Mouse (Mus musculus): ENCODE results near the gene Nit1. TPM values are rescaled to one million over a fixed set of nuclear protein-coding genes. Genes with fewer than 3 reads are reported as not detected.

Nit1 gene
- polyA plus RNA-seq, 1 experiment from 2014 or later: 29.1 TPM

DNA sequence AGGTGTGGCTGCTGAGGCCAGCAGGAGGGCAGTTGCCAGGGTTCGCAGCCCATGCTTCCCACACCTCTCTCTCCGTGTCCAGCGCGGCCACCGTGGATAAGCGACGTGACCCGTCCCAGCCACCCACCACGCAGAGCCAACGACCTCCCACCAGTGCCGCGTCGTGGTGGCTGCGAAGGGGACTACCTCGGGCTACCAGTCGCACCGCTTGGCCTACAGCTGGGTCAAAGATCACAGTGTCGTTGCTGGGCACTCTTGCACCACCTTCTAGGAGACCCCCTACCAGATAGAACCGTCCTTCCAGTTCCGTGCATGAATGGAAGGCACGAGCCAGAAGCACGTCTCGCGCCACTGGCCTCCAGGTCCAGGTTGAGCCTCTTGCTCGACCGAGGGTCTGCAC is 14.8 kb upstream of the Nit1 start:
- H3K27me3 ChIP-seq (replicated peaks; ENCODE audit: control insufficient read depth, insufficient read depth, low read length): no peaks in the 10 kb centered on the region
- H3K4me1 ChIP-seq (replicated peaks; ENCODE audit: control insufficient read depth, insufficient read depth, low read length): peaks cover 11% of the 10 kb centered on the region
- H3K9ac ChIP-seq (ENCODE audit: low read depth, low read length): peak overlapping the region; percentile 59
- H3K4me2 ChIP-seq: peak overlapping the region; percentile 91
- H3K27ac ChIP-seq (ENCODE audit: low read depth, low read length): no peak overlapping the region
- H3K4me3 ChIP-seq (ENCODE audit: low read depth, low read length): peak overlapping the region; percentile 54
- ATAC-seq (replicated peaks; ENCODE audit: low FRiP score) (no peak), DNase-seq (ENCODE audit: low spot score) (no peak)
- no peaks in the 10 kb centered on the region for H3K9me3 ChIP-seq (ENCODE audit: control insufficient read depth, low read length)
- WGBS: 19% methylated on average over 26 of the region's 26 CpGs
- H3K36me3 ChIP-seq (ENCODE audit: control insufficient read depth, insufficient read depth, low read length): peaks cover 13% of the 10 kb centered on the region; the same call in 1 of the 2 replicates

DNA sequence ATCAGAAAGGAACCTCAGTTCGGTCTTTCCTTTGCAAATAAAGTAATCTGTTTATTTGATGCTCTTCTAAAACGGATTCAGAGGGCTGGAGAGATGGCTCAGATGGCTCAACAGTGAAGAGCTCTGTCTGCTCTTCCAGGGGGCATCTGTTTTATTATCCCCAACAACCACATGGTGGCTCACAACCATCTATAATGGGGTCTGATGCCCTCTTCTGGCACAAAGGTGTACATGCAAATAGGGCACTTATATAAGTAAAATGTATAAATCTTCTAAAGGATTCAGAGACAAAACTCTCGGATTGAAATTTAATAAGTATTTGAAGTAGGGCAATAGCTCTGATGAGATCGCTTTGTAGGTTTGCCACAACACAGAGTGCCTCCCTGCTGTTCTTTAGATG is 13.0 kb upstream of the Nit1 start:
- Histone ChIP-seq H3K9me3 (ENCODE audit: control insufficient read depth, low read length) (no peaks in the 10 kb centered on the region), H3K27ac (ENCODE audit: low read depth, low read length) (no peak overlapping the region), H3K27me3 (replicated peaks; ENCODE audit: control insufficient read depth, insufficient read depth, low read length) (no peaks in the 10 kb centered on the region), H3K4me1 (replicated peaks; ENCODE audit: control insufficient read depth, insufficient read depth, low read length) (peaks cover 11% of the 10 kb centered on the region), H3K4me2 (no peak overlapping the region), H3K4me3 (ENCODE audit: low read depth, low read length) (no peak overlapping the region), H3K36me3 (ENCODE audit: control insufficient read depth, insufficient read depth, low read length) (peaks cover 13% of the 10 kb centered on the region; the same call in 1 of the 2 replicates), H3K9ac (ENCODE audit: low read depth, low read length) (no peak overlapping the region)
- ATAC-seq (replicated peaks; ENCODE audit: low FRiP score): no peak
- no peak for DNase-seq (ENCODE audit: low spot score)
- WGBS: 68% methylated on average over 4 of the region's 4 CpGs

DNA sequence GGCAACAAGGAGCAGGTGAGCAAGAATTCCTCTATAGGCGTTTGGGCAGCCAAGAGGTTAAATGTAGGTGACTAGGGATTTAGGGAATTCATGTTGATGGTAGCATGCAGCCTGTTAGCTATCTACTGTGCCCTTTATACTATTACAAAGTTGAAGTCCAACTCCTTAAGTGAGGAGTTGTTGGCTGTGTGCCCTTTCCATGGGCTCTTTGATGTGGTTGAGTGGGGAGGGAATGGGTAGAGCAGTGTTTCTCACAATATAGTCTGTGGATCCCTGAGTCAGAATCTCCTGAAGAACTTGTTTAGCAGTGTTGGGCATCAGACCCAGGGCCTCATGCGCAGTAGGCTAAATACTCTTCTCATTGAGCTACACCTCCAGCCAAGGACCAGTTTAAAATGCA is 11.4 kb upstream of the Nit1 start:
- Histone ChIP-seq H3K4me2 (no peak overlapping the region), H3K9ac (ENCODE audit: low read depth, low read length) (no peak overlapping the region), H3K9me3 (ENCODE audit: control insufficient read depth, low read length) (no peaks in the 10 kb centered on the region), H3K27ac (ENCODE audit: low read depth, low read length) (no peak overlapping the region), H3K36me3 (ENCODE audit: control insufficient read depth, insufficient read depth, low read length) (peaks cover 13% of the 10 kb centered on the region; the same call in 1 of the 2 replicates), H3K4me3 (ENCODE audit: low read depth, low read length) (no peak overlapping the region), H3K4me1 (replicated peaks; ENCODE audit: control insufficient read depth, insufficient read depth, low read length) (peaks cover 11% of the 10 kb centered on the region), H3K27me3 (replicated peaks; ENCODE audit: control insufficient read depth, insufficient read depth, low read length) (no peaks in the 10 kb centered on the region)
- WGBS: 86% methylated on average over 2 of the region's 2 CpGs
- no peak for DNase-seq (ENCODE audit: low spot score)
- ATAC-seq (replicated peaks; ENCODE audit: low FRiP score): no peak

DNA sequence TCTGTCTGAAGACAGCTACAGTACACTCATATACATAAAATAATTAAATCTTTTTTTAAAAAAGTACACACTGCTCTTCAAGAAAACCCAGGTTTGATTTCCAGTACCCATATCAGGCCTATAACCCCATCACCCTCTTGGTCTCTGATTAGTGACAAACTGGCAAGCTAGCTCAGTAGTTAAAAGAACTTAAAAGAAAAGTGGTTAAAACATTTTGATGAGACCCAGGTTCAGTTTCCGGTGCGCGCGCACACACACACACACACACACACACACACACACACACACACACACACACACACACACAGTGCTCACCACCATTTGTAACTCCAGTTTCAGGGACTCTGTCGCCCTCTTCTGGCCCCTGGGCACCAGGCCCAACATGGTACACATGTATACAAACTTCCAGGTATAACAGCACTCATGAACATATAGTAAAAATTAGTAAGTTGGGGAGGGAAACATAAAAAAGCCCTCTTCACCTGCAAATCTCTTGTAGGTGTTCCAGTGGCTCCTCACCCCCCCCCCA is 10.4 kb upstream of the Nit1 start:
- no peaks in the 10 kb centered on the region for H3K27me3 ChIP-seq (replicated peaks; ENCODE audit: control insufficient read depth, insufficient read depth, low read length)
- H3K36me3 ChIP-seq (ENCODE audit: control insufficient read depth, insufficient read depth, low read length): peaks cover 13% of the 10 kb centered on the region; the same call in 1 of the 2 replicates
- 76% methylated on average over 5 of the region's 5 CpGs for WGBS
- no peak overlapping the region for H3K9ac ChIP-seq (ENCODE audit: low read depth, low read length)
- H3K4me3 ChIP-seq (ENCODE audit: low read depth, low read length): no peak overlapping the region
- peaks cover 6% of the 10 kb centered on the region for H3K4me1 ChIP-seq (replicated peaks; ENCODE audit: control insufficient read depth, insufficient read depth, low read length)
- no peak overlapping the region for H3K27ac ChIP-seq (ENCODE audit: low read depth, low read length)
- no peak overlapping the region for H3K4me2 ChIP-seq
- no peaks in the 10 kb centered on the region for H3K9me3 ChIP-seq (ENCODE audit: control insufficient read depth, low read length)
- DNase-seq (ENCODE audit: low spot score) (no peak), ATAC-seq (replicated peaks; ENCODE audit: low FRiP score) (no peak)

DNA sequence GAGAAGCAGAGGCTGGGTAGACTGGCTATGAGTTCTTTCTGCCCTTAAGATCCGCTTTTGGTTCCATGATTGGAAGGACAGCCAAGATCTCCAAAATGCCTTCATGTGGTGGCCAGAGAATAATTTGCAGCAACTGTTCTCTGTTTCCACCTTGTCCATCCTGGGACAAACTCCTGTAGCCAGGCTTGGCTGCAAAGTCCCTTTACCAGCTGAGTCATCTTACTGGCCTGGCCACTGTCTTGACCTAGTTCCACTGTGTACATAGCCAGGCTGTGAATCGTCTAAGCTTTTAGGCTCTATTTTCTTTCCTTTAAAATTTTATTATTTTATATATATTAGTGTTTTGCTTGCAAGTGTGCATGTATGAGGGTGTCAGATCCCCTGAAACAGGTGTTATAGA is 3.8 kb upstream of the Nit1 start:
- Histone ChIP-seq H3K9me3 (ENCODE audit: control insufficient read depth, low read length) (no peaks in the 10 kb centered on the region), H3K4me1 (replicated peaks; ENCODE audit: control insufficient read depth, insufficient read depth, low read length) (peaks cover 8% of the 10 kb centered on the region), H3K4me3 (ENCODE audit: low read depth, low read length) (no peak overlapping the region), H3K36me3 (ENCODE audit: control insufficient read depth, insufficient read depth, low read length) (no peaks in the 10 kb centered on the region), H3K27me3 (replicated peaks; ENCODE audit: control insufficient read depth, insufficient read depth, low read length) (no peaks in the 10 kb centered on the region), H3K9ac (ENCODE audit: low read depth, low read length) (no peak overlapping the region), H3K27ac (ENCODE audit: low read depth, low read length) (no peak overlapping the region), H3K4me2 (no peak overlapping the region)
- ATAC-seq (replicated peaks; ENCODE audit: low FRiP score) (no peak), DNase-seq (ENCODE audit: low spot score) (no peak)
- WGBS: 83% methylated on average over 2 of the region's 2 CpGs

DNA sequence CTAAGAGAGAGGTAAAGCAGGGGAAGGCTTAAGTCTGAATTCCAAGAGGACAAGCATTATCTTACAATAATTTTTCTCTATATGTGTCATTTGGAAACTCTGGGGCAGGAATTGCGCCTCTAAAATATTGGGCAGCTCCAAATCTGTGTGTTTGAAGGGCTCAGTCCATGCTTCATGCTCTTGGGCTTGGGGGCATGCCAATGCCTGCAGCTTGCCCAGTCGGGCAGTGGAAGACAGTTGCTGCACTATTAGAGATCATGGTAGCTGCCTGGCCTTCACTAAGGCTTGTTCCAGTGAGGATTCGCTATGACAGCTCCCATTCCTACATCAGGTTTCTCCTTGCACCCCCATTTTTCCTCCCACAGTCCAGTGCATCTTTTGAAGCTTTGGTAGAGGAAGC is 3.2 kb upstream of the Nit1 start:
- 90% methylated on average over 3 of the region's 3 CpGs for WGBS

DNA sequence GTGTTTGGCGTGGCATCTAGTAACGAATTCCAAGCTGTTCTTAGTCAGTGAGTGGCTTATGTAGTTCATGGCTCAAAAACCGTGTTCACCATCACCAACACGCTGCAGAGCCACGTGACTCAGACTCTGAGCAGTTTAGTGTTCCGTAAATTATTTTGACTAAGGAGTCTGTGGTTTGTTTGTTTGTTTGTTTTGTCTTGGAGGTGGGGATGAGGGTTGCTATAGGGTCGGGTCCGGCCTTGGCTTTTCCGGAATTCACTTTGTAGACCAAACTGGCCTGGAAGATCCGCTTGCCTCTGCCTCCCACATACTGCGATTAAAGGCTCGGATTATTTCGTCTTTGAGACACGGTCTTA is 627 bp upstream of the Nit1 start:
- H3K9ac ChIP-seq (ENCODE audit: low read depth, low read length): peak overlapping the region; percentile 91
- peak; percentile 38 for DNase-seq (ENCODE audit: low spot score)
- WGBS: under 1% methylated on average over 14 of the region's 14 CpGs

More for the DNA sequence above, 3.2 kb upstream of the Nit1 start:
- H3K4me3 ChIP-seq (ENCODE audit: low read depth, low read length): no peak overlapping the region
- no peaks in the 10 kb centered on the region for H3K9me3 ChIP-seq (ENCODE audit: control insufficient read depth, low read length)
- H3K9ac ChIP-seq (ENCODE audit: low read depth, low read length): no peak overlapping the region
- peaks cover 8% of the 10 kb centered on the region for H3K4me1 ChIP-seq (replicated peaks; ENCODE audit: control insufficient read depth, insufficient read depth, low read length)
- DNase-seq (ENCODE audit: low spot score) (no peak), ATAC-seq (replicated peaks; ENCODE audit: low FRiP score) (no peak)
- H3K4me2 ChIP-seq: no peak overlapping the region
- no peaks in the 10 kb centered on the region for H3K36me3 ChIP-seq (ENCODE audit: control insufficient read depth, insufficient read depth, low read length)
- no peak overlapping the region for H3K27ac ChIP-seq (ENCODE audit: low read depth, low read length)
- no peaks in the 10 kb centered on the region for H3K27me3 ChIP-seq (replicated peaks; ENCODE audit: control insufficient read depth, insufficient read depth, low read length)

DNA sequence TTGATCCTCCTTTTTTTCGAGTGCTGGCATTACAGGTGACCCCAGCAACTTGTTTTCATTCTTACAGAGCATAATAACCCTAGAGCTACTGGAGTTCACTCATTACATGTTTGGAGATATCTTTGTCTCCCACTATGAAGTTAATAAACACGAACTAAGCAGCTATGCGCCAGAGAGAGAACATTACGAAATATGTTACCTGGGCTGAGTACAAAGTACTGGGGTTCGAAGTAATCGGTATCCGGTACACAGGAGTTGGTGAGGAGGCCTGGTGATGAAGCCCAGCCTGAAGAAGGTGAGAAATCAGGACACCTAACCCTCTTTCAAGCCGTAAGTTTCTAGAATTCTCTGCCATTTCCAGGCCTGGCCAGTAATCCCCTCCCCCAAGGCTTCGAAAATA is 731 bp downstream of the Nit1 start:
- Histone ChIP-seq H3K4me2 (peak overlapping the region; percentile 81), H3K27ac (ENCODE audit: low read depth, low read length) (no peak overlapping the region), H3K36me3 (ENCODE audit: control insufficient read depth, insufficient read depth, low read length) (peaks cover 21% of the 10 kb centered on the region), H3K9ac (ENCODE audit: low read depth, low read length) (peak overlapping the region; percentile 91), H3K4me3 (ENCODE audit: low read depth, low read length) (peak overlapping the region; percentile 95), H3K4me1 (replicated peaks; ENCODE audit: control insufficient read depth, insufficient read depth, low read length) (peaks cover 8% of the 10 kb centered on the region), H3K27me3 (replicated peaks; ENCODE audit: control insufficient read depth, insufficient read depth, low read length) (no peaks in the 10 kb centered on the region), H3K9me3 (ENCODE audit: control insufficient read depth, low read length) (no peaks in the 10 kb centered on the region)
- ATAC-seq (replicated peaks; ENCODE audit: low FRiP score) (0 out of 2 replicates have a peak, but pooled peaks have one; percentile 1), DNase-seq (ENCODE audit: low spot score) (no peak)
- 72% methylated on average over 9 of the region's 9 CpGs for WGBS

More for the DNA sequence above, 627 bp upstream of the Nit1 start:
- peak; percentile 40 for ATAC-seq (replicated peaks; ENCODE audit: low FRiP score)
- Histone ChIP-seq H3K27ac (ENCODE audit: low read depth, low read length) (no peak overlapping the region), H3K4me3 (ENCODE audit: low read depth, low read length) (peak overlapping the region; percentile 95), H3K4me1 (replicated peaks; ENCODE audit: control insufficient read depth, insufficient read depth, low read length) (peaks cover 8% of the 10 kb centered on the region), H3K9me3 (ENCODE audit: control insufficient read depth, low read length) (no peaks in the 10 kb centered on the region), H3K4me2 (peak overlapping the region; percentile 81), H3K36me3 (ENCODE audit: control insufficient read depth, insufficient read depth, low read length) (peaks cover 15% of the 10 kb centered on the region), H3K27me3 (replicated peaks; ENCODE audit: control insufficient read depth, insufficient read depth, low read length) (no peaks in the 10 kb centered on the region)

DNA sequence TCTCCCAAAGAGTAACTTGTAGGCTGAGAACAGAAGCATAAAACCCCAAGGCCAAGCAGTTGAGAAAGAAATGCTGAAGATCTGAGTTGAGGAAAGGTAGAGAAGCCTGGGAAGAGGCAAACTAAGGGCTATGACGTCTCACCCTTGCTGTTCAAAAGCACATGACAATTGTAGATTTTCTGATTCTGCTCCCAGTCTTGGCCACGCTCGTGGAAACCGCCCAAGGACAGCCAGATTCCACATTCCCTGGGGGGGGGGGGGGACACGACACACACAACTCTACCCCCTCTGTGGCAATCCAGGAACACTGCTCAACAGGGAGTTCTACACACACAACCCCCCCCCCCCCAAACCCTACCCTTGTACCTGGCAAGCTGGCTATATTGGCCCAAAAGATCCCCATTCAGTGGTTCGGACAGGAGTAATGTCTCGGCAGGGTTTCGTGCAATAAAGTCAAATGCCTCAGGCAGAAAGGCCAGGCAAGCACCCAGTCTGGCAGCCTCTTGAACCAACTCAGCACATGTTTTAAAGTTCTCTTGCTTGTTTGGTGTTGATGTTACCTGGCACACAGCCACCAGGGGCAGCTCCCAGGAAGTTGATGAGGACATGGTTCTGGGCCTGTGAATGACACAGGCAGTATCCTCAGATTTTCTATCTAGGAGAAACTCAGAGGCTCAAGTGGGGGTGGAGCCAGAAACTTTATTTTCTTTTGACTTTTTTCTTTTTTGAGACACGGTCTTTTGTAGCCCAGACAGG is 1.3 kb downstream of the Nit1 start:
- Histone ChIP-seq H3K4me1 (replicated peaks; ENCODE audit: control insufficient read depth, insufficient read depth, low read length) (peaks cover 8% of the 10 kb centered on the region), H3K27me3 (replicated peaks; ENCODE audit: control insufficient read depth, insufficient read depth, low read length) (no peaks in the 10 kb centered on the region), H3K9ac (ENCODE audit: low read depth, low read length) (no peak overlapping the region), H3K4me3 (ENCODE audit: low read depth, low read length) (peak overlapping the region; percentile 95), H3K9me3 (ENCODE audit: control insufficient read depth, low read length) (no peaks in the 10 kb centered on the region), H3K27ac (ENCODE audit: low read depth, low read length) (no peak overlapping the region), H3K4me2 (peak overlapping the region; percentile 81), H3K36me3 (ENCODE audit: control insufficient read depth, insufficient read depth, low read length) (peaks cover 23% of the 10 kb centered on the region)
- DNase-seq (ENCODE audit: low spot score) (no peak), ATAC-seq (replicated peaks; ENCODE audit: low FRiP score) (peak; percentile 12; the same call in 1 of the 2 replicates)
- 80% methylated on average over 9 of the region's 9 CpGs for WGBS
